Mouse (Mus musculus) midbrain, embryonic 14.5 days (tissue): ENCODE measurements at regions not wholly inside any gene's neighbourhood (a gene's known extent, or its start where the extent isn't known, plus 50 kb on each side); places are given as distances from the start of the nearest gene placed in this dataset.

ENCODE experiments used
- ATAC-seq: fragments of 200-750 bp; cut with Nextera tagmentation; 2 replicates; pipeline ENCODE4 v1.8.0; 2017; ENCODE audit warnings: moderate number of reproducible peaks, moderate library complexity; ENCODE audit not compliant: low FRiP score, low TSS enrichment
- DNase-seq: peaks from one replicate; pipeline ENCODE4 v3.0.0-alpha.2; 2015
- H3K27ac ChIP-seq: fragments of 300-500 bp; sonication (generic); replicated peaks from 2 replicates; pipeline ENCODE4 v1.5.1; 2014; ENCODE audit warnings: mild to moderate bottlenecking, low read depth, low read length, moderate library complexity
- H3K27me3 ChIP-seq: fragments of 300-500 bp; sonication (generic); 2 replicates; pipeline ENCODE4 v1.6.1; 2014; ENCODE audit warnings: low read length, control low read depth, mixed read lengths; ENCODE audit not compliant: control insufficient read depth, insufficient read depth
- H3K36me3 ChIP-seq: fragments of 300-500 bp; sonication (generic); 2 replicates; pipeline ENCODE4 v1.6.1; 2014; ENCODE audit warnings: low read length, control low read depth; ENCODE audit not compliant: control insufficient read depth, insufficient read depth
- H3K4me1 ChIP-seq: fragments of 300-500 bp; sonication (generic); 2 replicates; pipeline ENCODE4 v1.6.1; 2014; ENCODE audit warnings: mild to moderate bottlenecking, antibody characterized with exemption, low read length, control low read depth; ENCODE audit not compliant: control insufficient read depth, insufficient read depth
- H3K4me2 ChIP-seq: fragments of 300-500 bp; sonication (generic); 2 replicates; pipeline ENCODE4 v1.6.1; 2014; ENCODE audit warnings: mild to moderate bottlenecking, low read length, moderate library complexity
- H3K4me3 ChIP-seq: fragments of 300-500 bp; sonication (generic); replicated peaks from 2 replicates; pipeline ENCODE4 v1.5.1; 2014; ENCODE audit warnings: low read depth, low read length
- H3K9ac ChIP-seq: fragments of 300-500 bp; sonication (generic); replicated peaks from 2 replicates; pipeline ENCODE4 v1.6.1; 2014; ENCODE audit warnings: mild to moderate bottlenecking, low read length, moderate library complexity
- H3K9me3 ChIP-seq: fragments of 300-500 bp; sonication (generic); 2 replicates; pipeline ENCODE4 v1.6.1; 2016; ENCODE audit warnings: low read length, control low read depth, mixed read lengths; ENCODE audit not compliant: control insufficient read depth
- WGBS: fragments of 180-500 bp; shearing (Covaris S2); extraction: QIAGEN DNeasy Blood & Tissue Kit; methylation state at CpG from one replicate; pipeline ENCODE4 v1.1.7; 2014; 5-methylcytosine and 5-hydroxymethylcytosine counted together

- 78% methylated on average over 2 of the region's 2 CpGs for WGBS
- Histone ChIP-seq H3K4me2 (no peak overlapping the region), H3K27me3 (no peaks in the 10 kb centered on the region), H3K4me3 (no peak overlapping the region), H3K9ac (no peak overlapping the region), H3K27ac (no peak overlapping the region), H3K4me1 (no peaks in the 10 kb centered on the region), H3K9me3 (no peaks in the 10 kb centered on the region), H3K36me3 (no peaks in the 10 kb centered on the region)
- DNase-seq (no peak), ATAC-seq (no peak)
These were observed 156.7 kb upstream of the Il12b start for GRCm38 (mm10) chr11:44243184-44243583.

GRCm38 (mm10) chr11:44251821-44252220 is 148.0 kb upstream of the Il12b start:
- H3K27me3 ChIP-seq, result no peaks in the 10 kb centered on the region

GRCm38 (mm10) chr11:44260376-44261111 is 139.3 kb upstream of the Il12b start:
- DNase-seq, result no peak
- Histone ChIP-seq H3K27me3 (no peaks in the 10 kb centered on the region), H3K4me3 (no peak overlapping the region), H3K36me3 (no peaks in the 10 kb centered on the region), H3K9ac (no peak overlapping the region), H3K4me1 (no peaks in the 10 kb centered on the region), H3K9me3 (no peaks in the 10 kb centered on the region), H3K4me2 (no peak overlapping the region), H3K27ac (no peak overlapping the region)
- WGBS, result 88% methylated on average over 10 of the region's 10 CpGs
- ATAC-seq, result no peak

More at GRCm38 (mm10) chr11:44251821-44252220, 148.0 kb upstream of the Il12b start:
- Histone ChIP-seq H3K9ac (no peak overlapping the region), H3K36me3 (no peaks in the 10 kb centered on the region), H3K9me3 (no peaks in the 10 kb centered on the region), H3K27ac (no peak overlapping the region), H3K4me1 (no peaks in the 10 kb centered on the region), H3K4me2 (no peak overlapping the region), H3K4me3 (no peak overlapping the region)
- no peak for DNase-seq
- 94% methylated on average over 5 of the region's 5 CpGs for WGBS
- no peak for ATAC-seq

- Histone ChIP-seq H3K4me1 (no peaks in the 10 kb centered on the region), H3K9ac (no peak overlapping the region), H3K27me3 (no peaks in the 10 kb centered on the region), H3K4me2 (no peak overlapping the region), H3K36me3 (no peaks in the 10 kb centered on the region), H3K9me3 (no peaks in the 10 kb centered on the region), H3K27ac (no peak overlapping the region), H3K4me3 (no peak overlapping the region)
- 89% methylated on average over 8 of the region's 8 CpGs for WGBS
- DNase-seq (no peak), ATAC-seq (no peak)
These were observed 138.2 kb upstream of the Il12b start for GRCm38 (mm10) chr11:44261657-44262056.

DNA sequence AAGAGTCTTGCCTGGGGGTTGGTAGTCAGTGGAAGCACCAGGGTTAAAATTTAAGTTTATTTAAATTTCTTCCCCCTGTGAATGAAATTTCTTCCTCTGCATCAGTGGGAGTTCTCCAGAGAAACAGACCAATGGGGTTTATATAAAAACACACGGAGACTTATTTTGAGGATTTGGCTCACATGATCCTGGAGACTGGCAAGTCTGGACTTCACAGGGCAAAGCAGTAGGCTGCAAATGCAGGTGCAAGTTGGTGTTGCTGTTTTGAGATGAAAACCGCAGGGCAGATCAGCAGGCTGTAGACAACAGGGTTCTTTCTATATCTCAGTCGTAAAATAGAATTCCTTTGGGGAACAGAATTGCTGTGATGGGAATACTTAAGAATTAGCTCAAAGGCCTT is 137.3 kb upstream of the Il12b start:
- H3K27ac ChIP-seq, result no peak overlapping the region
- no peak overlapping the region for H3K4me3 ChIP-seq
- H3K4me2 ChIP-seq, result no peak overlapping the region
- DNase-seq (no peak), ATAC-seq (no peak)
- 85% methylated on average over 3 of the region's 3 CpGs for WGBS
- H3K9me3 ChIP-seq, result no peaks in the 10 kb centered on the region
- no peak overlapping the region for H3K9ac ChIP-seq
- H3K27me3 ChIP-seq, result no peaks in the 10 kb centered on the region
- H3K4me1 ChIP-seq, result no peaks in the 10 kb centered on the region
- H3K36me3 ChIP-seq, result no peaks in the 10 kb centered on the region

GRCm38 (mm10) chr11:44272268-44272667 is 127.6 kb upstream of the Il12b start:
- ATAC-seq (no peak), DNase-seq (no peak)
- Histone ChIP-seq H3K36me3 (no peaks in the 10 kb centered on the region), H3K9ac (no peak overlapping the region), H3K4me1 (no peaks in the 10 kb centered on the region), H3K4me2 (no peak overlapping the region), H3K27me3 (no peaks in the 10 kb centered on the region), H3K9me3 (no peaks in the 10 kb centered on the region), H3K4me3 (no peak overlapping the region), H3K27ac (no peak overlapping the region)

DNA sequence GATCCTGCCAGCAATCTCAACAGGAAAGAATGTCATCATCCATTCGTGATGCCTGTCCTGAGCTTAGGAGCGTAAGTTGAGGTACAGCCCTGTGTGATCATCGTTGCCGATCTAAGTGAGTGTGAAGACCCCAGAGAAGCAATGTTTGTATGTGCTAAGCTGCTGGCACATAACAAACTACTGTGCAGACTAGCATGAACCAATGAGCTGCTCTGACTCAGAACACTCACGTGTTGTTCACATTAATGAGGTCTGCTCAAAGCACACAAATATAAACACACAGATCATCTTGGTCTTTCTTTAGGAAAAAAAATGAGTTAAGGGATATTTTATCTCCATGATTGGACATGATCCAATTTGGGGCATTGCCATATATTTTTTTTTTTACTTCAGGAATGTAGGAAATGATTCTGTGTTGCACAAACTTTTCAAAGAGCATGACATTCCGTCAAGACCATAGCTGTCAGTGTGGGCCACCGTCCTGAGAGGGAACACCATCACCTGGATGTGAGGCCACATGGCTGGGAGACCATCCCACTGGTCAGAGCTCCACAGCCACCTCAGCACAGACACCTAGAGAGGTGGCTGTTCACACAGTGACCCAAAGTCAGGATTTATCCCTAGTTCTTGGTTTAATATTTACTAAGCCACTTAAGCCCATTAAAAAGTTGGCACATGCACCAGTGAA is 121.2 kb upstream of the Il12b start:
- Histone ChIP-seq H3K4me3 (no peak overlapping the region), H3K4me2 (no peak overlapping the region), H3K4me1 (no peaks in the 10 kb centered on the region), H3K27ac (no peak overlapping the region), H3K27me3 (no peaks in the 10 kb centered on the region), H3K9ac (no peak overlapping the region), H3K36me3 (no peaks in the 10 kb centered on the region), H3K9me3 (no peaks in the 10 kb centered on the region)
- DNase-seq (no peak), ATAC-seq (no peak)
- WGBS, result 87% methylated on average over 7 of the region's 7 CpGs

GRCm38 (mm10) chr11:44285961-44286360 is 113.9 kb upstream of the Il12b start:
- ATAC-seq, result no peak
- DNase-seq, result no peak
- H3K4me1 ChIP-seq, result no peaks in the 10 kb centered on the region
- 84% methylated on average over 2 of the region's 2 CpGs for WGBS
- no peaks in the 10 kb centered on the region for H3K36me3 ChIP-seq
- H3K27me3 ChIP-seq, result no peaks in the 10 kb centered on the region
- no peak overlapping the region for H3K9ac ChIP-seq
- no peak overlapping the region for H3K27ac ChIP-seq
- no peak overlapping the region for H3K4me2 ChIP-seq
- no peaks in the 10 kb centered on the region for H3K9me3 ChIP-seq
- H3K4me3 ChIP-seq, result no peak overlapping the region

GRCm38 (mm10) chr11:44288825-44289224 is 111.0 kb upstream of the Il12b start:
- ATAC-seq (no peak), DNase-seq (no peak)
- no peak overlapping the region for H3K27ac ChIP-seq
- H3K27me3 ChIP-seq, result no peaks in the 10 kb centered on the region
- H3K9me3 ChIP-seq, result no peaks in the 10 kb centered on the region
- no peaks in the 10 kb centered on the region for H3K36me3 ChIP-seq
- no peak overlapping the region for H3K9ac ChIP-seq
- no peak overlapping the region for H3K4me2 ChIP-seq
- 86% methylated on average over 1 of the region's 1 CpGs for WGBS
- H3K4me3 ChIP-seq, result no peak overlapping the region
- H3K4me1 ChIP-seq, result no peaks in the 10 kb centered on the region
